Mouse (Mus musculus) limb, embryonic 14.5 days (tissue): Measurements from ENCODE around the gene Med14. TPM values are rescaled to one million over a fixed set of nuclear protein-coding genes. Genes with fewer than 3 reads are reported as not detected.

Experiments used
- ATAC-seq: fragments of 200-750 bp; cut with Nextera tagmentation; 2 replicates; pipeline ENCODE4 v1.8.0; 2017; ENCODE audit warnings: low read depth, moderate number of reproducible peaks, moderate TSS enrichment; ENCODE audit not compliant: low FRiP score
- DNase-seq: peaks from one replicate; pipeline ENCODE4 v3.0.0-alpha.2; 2015; ENCODE audit warnings: low spot score
- H3K27ac ChIP-seq: fragments of 300-500 bp; sonication (generic); replicated peaks from 2 replicates; pipeline ENCODE4 v1.5.1; 2014; ENCODE audit warnings: low read depth, mild to moderate bottlenecking, low read length, moderate library complexity, mixed read lengths
- H3K27me3 ChIP-seq: fragments of 300-500 bp; sonication (generic); 2 replicates; pipeline ENCODE4 v1.6.1; 2014; ENCODE audit warnings: low read length, mixed read lengths; ENCODE audit not compliant: control insufficient read depth, insufficient read depth
- H3K36me3 ChIP-seq: fragments of 300-500 bp; sonication (generic); 2 replicates; pipeline ENCODE4 v1.6.1; 2014; ENCODE audit warnings: mild to moderate bottlenecking, low read length, moderate library complexity, mixed read lengths; ENCODE audit not compliant: control insufficient read depth, insufficient read depth
- H3K4me1 ChIP-seq: fragments of 300-500 bp; sonication (generic); 2 replicates; pipeline ENCODE4 v1.6.1; 2014; ENCODE audit warnings: antibody characterized with exemption, low read length, mixed read lengths; ENCODE audit not compliant: control insufficient read depth, insufficient read depth
- H3K4me2 ChIP-seq: fragments of 300-500 bp; sonication (generic); replicated peaks from 2 replicates; pipeline ENCODE4 v1.6.1; 2014; ENCODE audit warnings: low read depth, mild to moderate bottlenecking, low read length, moderate library complexity; ENCODE audit not compliant: severe bottlenecking
- H3K4me3 ChIP-seq: fragments of 300-500 bp; sonication (generic); replicated peaks from 2 replicates; pipeline ENCODE4 v1.5.1; 2014; ENCODE audit warnings: low read length
- H3K9ac ChIP-seq: fragments of 300-500 bp; sonication (generic); 2 replicates; pipeline ENCODE4 v1.6.1; 2014; ENCODE audit warnings: mild to moderate bottlenecking, low read depth, low read length, moderate library complexity; ENCODE audit not compliant: severe bottlenecking
- H3K9me3 ChIP-seq: fragments of 300-500 bp; sonication (generic); 2 replicates; pipeline ENCODE4 v1.6.1; 2016; ENCODE audit warnings: low read length; ENCODE audit not compliant: control insufficient read depth
- POLR2A ChIP-seq: fragments of 200-500 bp; IDR thresholded peaks from 2 replicates; pipeline ENCODE4 v1.8.0; 2012; ENCODE audit warnings: inconsistent platforms, mild to moderate bottlenecking, moderate library complexity, borderline replicate concordance; ENCODE audit not compliant: insufficient read depth, insufficient read length; ENCODE audit errors: extremely low read depth
- WGBS: fragments of 180-500 bp; shearing (Covaris S2); extraction: QIAGEN DNeasy Blood & Tissue Kit; methylation state at CpG from one replicate; pipeline ENCODE4 v1.1.7; 2014; 5-methylcytosine and 5-hydroxymethylcytosine counted together
- polyA plus RNA-seq, 2 experiments: library from polyadenylated mRNA; depleted of rRNA in 1 of 2; stranded (reverse) in 1 of 2; unstranded in 1 of 2; fragments of >200 nt; fragmentation: Nextera tagmentation in 1 of 2; extraction: Ambion mirVana in 1 of 2; gene quantifications; 2 replicates each; pipeline versions ENCODE4 v1.2.1 to v1.2.3; 2012 to 2014

The Med14 gene
- polyA plus RNA-seq, 2 experiments = 25.1 to 27.8 TPM

- Histone ChIP-seq H3K9me3 (no peaks in the 10 kb centered on the region), H3K4me1 (no peaks in the 10 kb centered on the region), H3K36me3 (no peaks in the 10 kb centered on the region), H3K4me2 (peak overlapping the region; percentile 36), H3K27ac (peak overlapping the region; percentile 94), H3K27me3 (peaks cover 3% of the 10 kb centered on the region; the same call in 1 of the 2 replicates), H3K4me3 (peak overlapping the region; percentile 57), H3K9ac (peak overlapping the region; percentile 78)
- no peak for TF ChIP-seq POLR2A
- ATAC-seq (peak; percentile 13; the same call in 1 of the 2 replicates), DNase-seq (no peak)
- WGBS = 24% methylated on average over 24 of the region's 25 CpGs
Measured at GRCm38 (mm10) chrX:12761259-12761625, 631 bp downstream of the Med14 start.

GRCm38 (mm10) chrX:12760501-12760900 is 1.4 kb downstream of the Med14 start:
- ATAC-seq (no peak), DNase-seq (no peak)
- Histone ChIP-seq H3K27ac (no peak overlapping the region), H3K27me3 (peaks cover 3% of the 10 kb centered on the region; the same call in 1 of the 2 replicates), H3K9ac (peak overlapping the region; percentile 78; the same call in 1 of the 2 replicates), H3K9me3 (no peaks in the 10 kb centered on the region), H3K4me3 (peak overlapping the region; percentile 57), H3K4me1 (no peaks in the 10 kb centered on the region), H3K4me2 (peak overlapping the region; percentile 36), H3K36me3 (no peaks in the 10 kb centered on the region)
- TF ChIP-seq POLR2A = no peak
- WGBS = 24% methylated on average over 8 of the region's 8 CpGs

DNA sequence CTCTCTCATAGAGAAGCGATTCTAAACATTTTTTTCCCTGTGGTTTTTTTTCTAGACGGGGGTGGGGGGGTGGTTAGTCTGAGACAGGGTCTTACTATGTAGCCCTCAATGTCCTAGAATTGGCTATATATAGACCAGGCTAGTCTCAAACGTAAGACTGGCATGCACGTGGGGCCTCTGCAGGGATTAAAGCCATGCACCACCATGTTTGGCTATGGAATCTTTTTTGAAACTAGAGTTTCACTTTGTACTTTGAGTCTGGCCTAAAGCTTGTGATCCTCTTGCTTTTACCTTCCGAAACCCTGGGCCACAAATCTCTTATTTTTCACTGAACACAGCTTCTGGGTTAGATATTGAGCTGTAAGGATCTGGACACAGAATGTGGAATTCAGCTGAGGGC is 2.2 kb downstream of the Med14 start:
- ATAC-seq (no peak), DNase-seq (no peak)
- H3K27ac ChIP-seq = no peak overlapping the region
- peaks cover 3% of the 10 kb centered on the region; the same call in 1 of the 2 replicates for H3K27me3 ChIP-seq
- H3K4me2 ChIP-seq = peak overlapping the region; percentile 36
- no peaks in the 10 kb centered on the region for H3K4me1 ChIP-seq
- H3K4me3 ChIP-seq = peak overlapping the region; percentile 57; the same call in 1 of the 2 replicates
- H3K36me3 ChIP-seq = no peaks in the 10 kb centered on the region
- TF ChIP-seq POLR2A = no peak
- 49% methylated on average over 5 of the region's 5 CpGs for WGBS
- no peak overlapping the region for H3K9ac ChIP-seq
- H3K9me3 ChIP-seq = no peaks in the 10 kb centered on the region

GRCm38 (mm10) chrX:12747886-12748285 is 14.0 kb downstream of the Med14 start:
- Histone ChIP-seq H3K4me3 (no peak overlapping the region), H3K9me3 (no peaks in the 10 kb centered on the region), H3K4me2 (no peak overlapping the region), H3K4me1 (no peaks in the 10 kb centered on the region), H3K27me3 (no peaks in the 10 kb centered on the region), H3K27ac (no peak overlapping the region), H3K36me3 (peaks cover 5% of the 10 kb centered on the region; the same call in 1 of the 2 replicates), H3K9ac (no peak overlapping the region)
- TF ChIP-seq POLR2A = no peak
- 92% methylated on average over 4 of the region's 4 CpGs for WGBS
- ATAC-seq (no peak), DNase-seq (no peak)

GRCm38 (mm10) chrX:12746729-12747128 is 15.1 kb downstream of the Med14 start:
- no peak for TF ChIP-seq POLR2A
- 92% methylated on average over 3 of the region's 3 CpGs for WGBS
- ATAC-seq (no peak), DNase-seq (no peak)
- H3K9ac ChIP-seq = no peak overlapping the region
- H3K27me3 ChIP-seq = no peaks in the 10 kb centered on the region
- H3K4me3 ChIP-seq = no peak overlapping the region
- H3K4me2 ChIP-seq = no peak overlapping the region
- H3K36me3 ChIP-seq = peaks cover 5% of the 10 kb centered on the region; the same call in 1 of the 2 replicates
- H3K4me1 ChIP-seq = no peaks in the 10 kb centered on the region
- H3K27ac ChIP-seq = no peak overlapping the region
- H3K9me3 ChIP-seq = no peaks in the 10 kb centered on the region

DNA sequence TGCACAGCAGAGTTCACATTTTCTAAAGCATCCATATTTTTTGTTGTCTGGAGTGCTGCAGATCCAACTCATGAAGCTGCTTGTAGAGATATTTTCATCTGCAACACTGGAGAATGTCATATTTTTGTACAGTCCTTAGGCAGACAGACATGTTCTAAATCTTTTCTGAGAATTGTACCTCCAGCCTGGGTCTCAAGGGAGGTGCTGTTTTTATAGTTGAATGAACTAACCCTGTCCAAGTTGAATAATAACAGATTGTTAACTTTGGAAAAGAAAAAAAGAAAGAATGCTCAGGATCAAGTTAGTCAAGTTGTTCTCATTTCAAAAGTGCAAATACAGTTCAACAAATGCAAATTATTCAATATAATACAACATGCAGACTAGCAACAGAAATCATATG is 21.5 kb downstream of the Med14 start:
- Histone ChIP-seq H3K4me1 (no peaks in the 10 kb centered on the region), H3K9ac (no peak overlapping the region), H3K4me3 (no peak overlapping the region), H3K9me3 (no peaks in the 10 kb centered on the region), H3K27ac (no peak overlapping the region), H3K4me2 (no peak overlapping the region), H3K36me3 (no peaks in the 10 kb centered on the region), H3K27me3 (no peaks in the 10 kb centered on the region)
- ATAC-seq = no peak
- no peak for TF ChIP-seq POLR2A
- DNase-seq = no peak
